Mouse (Mus musculus) right cerebral cortex, adult 18-20 months (tissue): ENCODE results near the gene Lsm8.
"Not testable (repeated sequence)": the region's sequence is repeated elsewhere in the genome, so short reads cannot be mapped to it uniquely, and the experiment has no call there.

Source experiments
- DNase-seq: peaks from one replicate; pipeline ENCODE4 v3.0.0; 2022; ENCODE audit warnings: mixed read lengths

Gene Lsm8

GRCm38 (mm10) chr6:18848051-18848701 lies at the start of gene Lsm8:
Gene Lsm8 (plus strand): TSS chr6:18848579.
- peak; percentile 98 for DNase-seq

- DNase-seq, result no peak
Measured at GRCm38 (mm10) chr6:18800869-18801511, 47.4 kb upstream of the Lsm8 start.

GRCm38 (mm10) chr6:18812623-18813022 lies 35.8 kb upstream of the Lsm8 start:
- no peak for DNase-seq

GRCm38 (mm10) chr6:18815606-18816005 lies 32.8 kb upstream of the Lsm8 start:
- DNase-seq, result no peak

GRCm38 (mm10) chr6:18819343-18819742 lies 29.0 kb upstream of the Lsm8 start:
- DNase-seq, result peak; percentile 76

- no peak for DNase-seq
Measured at GRCm38 (mm10) chr6:18820246-18820645, 28.1 kb upstream of the Lsm8 start.

- DNase-seq, result no peak
Measured at GRCm38 (mm10) chr6:18822812-18823211, 25.6 kb upstream of the Lsm8 start.

- DNase-seq, result peak; percentile 38
Measured at GRCm38 (mm10) chr6:18832958-18833357, 15.4 kb upstream of the Lsm8 start.

GRCm38 (mm10) chr6:18844529-18844928 lies 3.9 kb upstream of the Lsm8 start:
- not testable (repeated sequence) for DNase-seq

- not testable (repeated sequence) for DNase-seq
Measured at GRCm38 (mm10) chr6:18845571-18845970, 2.8 kb upstream of the Lsm8 start.

GRCm38 (mm10) chr6:18848702-18849061 lies 303 bp downstream of the Lsm8 start:
- DNase-seq, result no peak

GRCm38 (mm10) chr6:18855323-18855722 lies 6.9 kb downstream of the Lsm8 start:
- DNase-seq, result peak; percentile 54

GRCm38 (mm10) chr6:18856487-18857078 lies 8.2 kb downstream of the Lsm8 start:
- no peak for DNase-seq

GRCm38 (mm10) chr6:18866018-18866417 lies 17.6 kb downstream of the Lsm8 start, which contains the start of gene Ankrd7:
Gene Ankrd7 (plus strand): TSS chr6:18866318.
- DNase-seq, result no peak

- peak; percentile 35 for DNase-seq
Measured at GRCm38 (mm10) chr6:18889030-18889429, 40.7 kb downstream of the Lsm8 start.

- DNase-seq, result no peak
Measured at GRCm38 (mm10) chr6:18894142-18894541, 45.8 kb downstream of the Lsm8 start.
